Mouse (Mus musculus) neural tube, embryonic 12.5 days (tissue): Measurements from ENCODE around the gene Art2b. TPM values are rescaled to one million over a fixed set of nuclear protein-coding genes. Genes with fewer than 3 reads are reported as not detected.
"Not testable (repeated sequence)": the region's sequence is repeated elsewhere in the genome, so short reads cannot be mapped to it uniquely, and the experiment has no call there.

Experiments used
- ATAC-seq: fragments of 200-750 bp; cut with Nextera tagmentation; 2 replicates; pipeline ENCODE4 v1.8.0; 2017; ENCODE audit warnings: low read depth, mild to moderate bottlenecking, moderate TSS enrichment, moderate library complexity; ENCODE audit not compliant: low FRiP score
- H3K27ac ChIP-seq: fragments of 300-500 bp; sonication (generic); 2 replicates; pipeline ENCODE4 v1.5.1; 2016
- H3K27me3 ChIP-seq: fragments of 300-500 bp; sonication (generic); replicated peaks from 2 replicates; pipeline ENCODE4 v1.6.1; 2016; ENCODE audit warnings: mild to moderate bottlenecking
- H3K36me3 ChIP-seq: fragments of 300-500 bp; sonication (generic); 2 replicates; pipeline ENCODE4 v1.6.1; 2016; ENCODE audit warnings: mild to moderate bottlenecking
- H3K4me1 ChIP-seq: fragments of 300-500 bp; sonication (generic); 2 replicates; pipeline ENCODE4 v1.6.1; 2016
- H3K4me2 ChIP-seq: fragments of 300-500 bp; sonication (generic); replicated peaks from 2 replicates; pipeline ENCODE4 v1.6.1; 2016; ENCODE audit warnings: mild to moderate bottlenecking
- H3K4me3 ChIP-seq: fragments of 300-500 bp; sonication (generic); 2 replicates; pipeline ENCODE4 v1.5.1; 2016
- H3K9ac ChIP-seq: fragments of 300-500 bp; sonication (generic); 2 replicates; pipeline ENCODE4 v1.6.1; 2016; ENCODE audit warnings: mild to moderate bottlenecking
- H3K9me3 ChIP-seq: fragments of 300-500 bp; sonication (generic); 2 replicates; pipeline ENCODE4 v1.6.1; 2016; ENCODE audit warnings: mild to moderate bottlenecking
- WGBS: fragments of 180-500 bp; shearing (Covaris S2); methylation state at CpG from one replicate; pipeline ENCODE4 v1.1.7; 2016; 5-methylcytosine and 5-hydroxymethylcytosine counted together
- polyA plus RNA-seq: library from polyadenylated mRNA; unstranded; fragments of >200 nt; fragmentation: Nextera tagmentation; extraction: Ambion mirVana; gene quantifications from 2 replicates; pipeline ENCODE4 v1.2.1, GENCODE M21; 2016

Gene Art2b
- polyA plus RNA-seq: not detected in 2 replicates

DNA sequence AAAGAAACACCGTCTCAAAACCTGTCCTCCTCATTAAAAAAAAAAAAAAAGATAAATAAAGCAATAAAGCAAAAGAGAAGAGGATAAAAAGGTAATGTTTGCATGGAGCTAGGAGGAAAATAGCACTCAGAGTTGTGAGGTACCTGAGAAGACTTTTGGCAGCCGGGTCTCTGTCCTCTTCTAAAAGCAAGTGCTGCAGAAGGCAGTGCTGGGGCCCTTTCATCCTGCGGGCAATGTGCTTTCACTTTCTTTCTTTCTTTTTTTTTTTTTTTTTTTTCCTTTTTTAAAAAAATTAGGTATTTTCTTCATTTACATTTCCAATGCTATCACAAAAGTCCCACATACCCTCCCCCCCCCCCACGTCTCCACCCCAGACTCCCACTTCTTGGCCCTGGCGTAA, at the start of gene Art2b:
Gene Art2b (minus strand): TSS at position 193 of the 400 bp plus-strand sequence.
- WGBS: 85% methylated on average over 5 of the region's 5 CpGs
- Histone ChIP-seq H3K27ac (no peak within 1 kb of the TSS), H3K4me3 (no peak within 1 kb of the TSS), H3K9me3 (no peaks in the 10 kb centered on the region), H3K4me1 (no peaks in the 10 kb centered on the region), H3K27me3 (no peaks in the 10 kb centered on the region), H3K4me2 (no peak within 1 kb of the TSS), H3K36me3 (no peaks in the 10 kb centered on the region), H3K9ac (no peak within 1 kb of the TSS)
- ATAC-seq: no peak

DNA sequence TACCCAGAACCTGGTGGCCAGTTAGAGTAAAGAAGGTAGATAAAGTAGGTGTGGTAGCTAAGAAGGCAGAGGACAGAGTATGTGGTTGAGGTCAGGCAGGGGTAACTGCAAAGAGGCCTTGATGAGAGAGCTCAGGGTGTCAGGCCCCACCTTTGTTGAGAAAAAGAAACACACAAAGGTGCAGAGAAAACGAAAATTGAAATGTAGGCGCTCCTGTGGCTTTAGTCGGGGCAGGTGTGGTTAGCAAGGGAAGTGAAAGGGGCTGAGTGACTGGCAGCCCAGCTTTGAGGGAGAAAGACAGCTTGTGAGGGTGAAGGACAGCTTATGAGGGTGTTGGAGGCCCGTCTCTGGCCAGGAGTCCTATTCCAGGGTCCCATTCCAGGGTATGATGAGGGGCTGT, 49.1 kb upstream of the Art2b start:
- H3K9me3 ChIP-seq: no peaks in the 10 kb centered on the region
- 81% methylated on average over 4 of the region's 4 CpGs for WGBS
- no peak overlapping the region for H3K4me2 ChIP-seq
- no peak for ATAC-seq
- no peak overlapping the region for H3K9ac ChIP-seq
- H3K4me3 ChIP-seq: no peak overlapping the region
- no peaks in the 10 kb centered on the region for H3K27me3 ChIP-seq
- no peaks in the 10 kb centered on the region for H3K4me1 ChIP-seq
- no peak overlapping the region for H3K27ac ChIP-seq
- H3K36me3 ChIP-seq: no peaks in the 10 kb centered on the region

DNA sequence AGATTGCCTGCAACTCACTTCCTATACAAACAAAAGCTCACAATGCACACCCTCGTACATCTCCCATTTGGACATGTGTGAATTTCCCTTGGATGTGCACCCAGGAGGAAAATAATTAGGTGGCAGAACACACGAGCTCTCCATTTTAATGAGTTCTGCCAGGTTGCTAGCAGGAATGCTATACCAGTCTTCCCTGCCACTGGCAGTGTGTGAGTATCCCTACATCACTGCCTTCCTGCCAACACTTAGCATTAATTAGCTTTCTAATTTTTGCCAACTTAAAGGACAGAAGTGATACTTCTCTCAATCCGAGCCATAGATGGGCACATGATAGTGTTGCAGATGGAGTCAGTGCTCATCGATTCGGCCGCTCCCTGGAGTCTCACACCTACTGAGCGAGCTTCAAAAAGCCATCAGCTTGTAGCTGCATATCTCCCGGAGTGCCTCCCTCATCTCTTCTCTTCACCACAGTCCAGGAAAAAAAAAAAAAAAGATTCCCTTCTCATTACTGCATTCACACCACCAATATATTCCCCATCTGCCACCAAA, 48.3 kb upstream of the Art2b start:
- 80% methylated on average over 8 of the region's 8 CpGs for WGBS
- Histone ChIP-seq H3K9me3 (no peaks in the 10 kb centered on the region), H3K27me3 (no peaks in the 10 kb centered on the region), H3K4me2 (no peak overlapping the region), H3K36me3 (no peaks in the 10 kb centered on the region), H3K4me3 (no peak overlapping the region), H3K27ac (no peak overlapping the region), H3K4me1 (no peaks in the 10 kb centered on the region), H3K9ac (no peak overlapping the region)
- ATAC-seq: no peak

DNA sequence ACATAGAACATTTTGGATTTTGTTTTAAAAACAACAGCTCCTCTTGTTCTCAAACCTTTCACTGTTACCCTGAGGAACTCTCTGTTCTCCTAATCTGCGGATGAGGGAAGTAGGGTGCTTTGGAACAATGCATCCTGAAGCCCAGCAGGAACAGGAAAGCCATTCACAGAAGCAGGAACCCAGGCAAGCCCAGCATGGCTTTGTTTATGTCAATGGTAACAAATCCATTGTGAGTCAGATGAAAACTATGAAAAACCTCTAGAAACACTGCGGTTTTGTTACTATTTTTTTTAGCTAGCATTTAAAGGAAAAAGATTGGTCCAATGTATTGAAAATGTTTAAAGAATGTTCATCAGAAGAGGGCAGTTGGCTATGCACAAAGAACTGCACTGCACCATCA, 43.1 kb upstream of the Art2b start:
- 60% methylated on average over 2 of the region's 2 CpGs for WGBS
- no peak overlapping the region for H3K27ac ChIP-seq
- ATAC-seq: no peak
- no peaks in the 10 kb centered on the region for H3K9me3 ChIP-seq
- H3K9ac ChIP-seq: no peak overlapping the region
- H3K36me3 ChIP-seq: no peaks in the 10 kb centered on the region
- peaks cover 4% of the 10 kb centered on the region; the same call in 1 of the 2 replicates for H3K4me1 ChIP-seq
- H3K27me3 ChIP-seq: no peaks in the 10 kb centered on the region
- H3K4me2 ChIP-seq: no peak overlapping the region
- no peak overlapping the region for H3K4me3 ChIP-seq

DNA sequence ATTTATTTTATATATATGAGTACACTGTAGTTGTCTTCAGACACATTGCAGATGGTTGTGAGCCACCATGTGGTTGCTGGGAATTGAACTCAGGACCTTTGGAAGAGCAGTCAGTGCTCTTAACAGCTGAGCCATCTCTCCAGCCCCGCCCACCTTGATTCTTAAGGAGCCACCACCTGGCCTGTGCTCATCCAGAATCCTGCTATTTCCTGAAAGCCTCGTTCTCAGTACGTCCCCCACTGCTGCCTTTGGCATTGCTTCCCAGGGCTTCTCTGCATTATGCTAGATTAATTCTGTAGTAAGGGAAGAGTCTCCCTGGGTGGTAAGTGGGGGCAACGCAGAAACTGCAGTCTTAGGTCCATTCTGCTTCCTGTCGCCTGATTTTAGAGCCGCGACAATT, 41.8 kb upstream of the Art2b start:
- H3K4me1 ChIP-seq, H3K27me3 ChIP-seq, H3K9ac ChIP-seq, H3K27ac ChIP-seq, H3K9me3 ChIP-seq, H3K4me3 ChIP-seq, H3K4me2 ChIP-seq, H3K36me3 ChIP-seq, ATAC-seq: not testable (repeated sequence)
- 73% methylated on average over 7 of the region's 7 CpGs for WGBS

DNA sequence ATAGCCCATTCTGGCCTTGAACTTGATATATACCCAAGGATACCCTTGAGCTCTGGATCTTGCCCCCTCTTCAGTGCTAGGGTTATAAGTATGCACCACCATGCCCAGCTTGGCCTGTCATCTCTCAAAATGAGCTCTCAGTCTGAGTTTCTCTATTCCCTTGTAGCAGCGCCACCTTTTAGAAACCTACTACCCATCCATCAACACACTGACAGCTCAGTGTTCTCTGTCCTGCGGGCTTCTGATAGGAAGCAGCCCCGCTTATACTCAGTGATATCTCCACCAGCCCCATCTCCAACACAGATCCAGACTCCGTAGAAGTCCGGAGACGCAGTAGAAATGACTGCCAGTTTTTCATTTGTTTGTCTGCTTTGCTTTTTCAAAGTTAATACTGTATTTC, 38.9 kb upstream of the Art2b start:
- H3K9ac ChIP-seq: no peak overlapping the region
- H3K27ac ChIP-seq: no peak overlapping the region
- no peaks in the 10 kb centered on the region for H3K36me3 ChIP-seq
- H3K4me3 ChIP-seq: no peak overlapping the region
- H3K9me3 ChIP-seq: no peaks in the 10 kb centered on the region
- H3K27me3 ChIP-seq: no peaks in the 10 kb centered on the region
- peaks cover 8% of the 10 kb centered on the region; the same call in 1 of the 2 replicates for H3K4me1 ChIP-seq
- no peak for ATAC-seq
- 70% methylated on average over 6 of the region's 6 CpGs for WGBS
- no peak overlapping the region for H3K4me2 ChIP-seq

DNA sequence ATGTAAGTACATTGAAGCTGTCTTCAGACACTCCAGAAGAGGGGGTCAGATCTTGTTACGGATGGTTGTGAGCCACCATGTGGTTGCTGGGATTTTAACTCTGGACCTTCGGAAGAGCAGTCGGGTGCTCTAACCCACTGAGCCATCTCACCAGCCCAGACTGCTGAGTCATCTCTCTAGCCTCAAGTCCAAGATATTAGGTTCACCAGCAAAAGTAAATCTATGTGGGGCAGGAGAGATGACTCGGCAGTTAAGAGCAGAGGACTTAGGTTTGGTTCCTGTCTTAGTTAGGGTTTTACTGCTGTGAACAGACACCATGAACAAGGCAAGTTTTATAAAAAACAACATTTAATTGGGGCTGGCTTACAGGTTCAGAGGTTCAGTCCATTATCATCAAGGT, 36.5 kb upstream of the Art2b start:
- not testable (repeated sequence) for H3K36me3 ChIP-seq, H3K27ac ChIP-seq, H3K9me3 ChIP-seq, H3K4me1 ChIP-seq, ATAC-seq, H3K4me3 ChIP-seq, H3K27me3 ChIP-seq, H3K9ac ChIP-seq, H3K4me2 ChIP-seq
- WGBS: 88% methylated on average over 4 of the region's 4 CpGs

DNA sequence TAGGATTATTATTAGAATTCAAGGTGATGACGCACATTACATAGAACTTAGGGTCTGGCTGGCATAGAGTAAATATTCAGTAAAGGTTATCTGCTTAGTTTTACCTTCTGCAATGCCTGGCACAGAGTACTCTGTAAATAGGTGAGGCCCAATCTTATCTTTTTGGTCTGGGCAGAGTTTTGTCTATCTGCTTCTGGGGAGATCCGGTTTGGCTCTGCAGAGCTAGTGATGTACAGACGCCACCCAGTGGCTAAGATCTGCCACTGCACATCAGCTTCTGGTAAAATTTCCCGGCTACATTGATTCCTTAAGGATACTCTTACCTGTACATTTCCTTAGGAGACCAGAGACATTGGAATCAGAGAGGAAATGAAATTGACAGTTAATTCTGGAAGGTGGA, 35.0 kb upstream of the Art2b start:
- H3K9me3 ChIP-seq: no peaks in the 10 kb centered on the region
- ATAC-seq: no peak
- H3K27ac ChIP-seq: no peak overlapping the region
- WGBS: 29% methylated on average over 4 of the region's 4 CpGs
- no peak overlapping the region for H3K4me2 ChIP-seq
- H3K27me3 ChIP-seq: no peaks in the 10 kb centered on the region
- no peak overlapping the region for H3K4me3 ChIP-seq
- H3K9ac ChIP-seq: no peak overlapping the region
- H3K36me3 ChIP-seq: no peaks in the 10 kb centered on the region
- H3K4me1 ChIP-seq: peaks cover 8% of the 10 kb centered on the region; the same call in 1 of the 2 replicates

DNA sequence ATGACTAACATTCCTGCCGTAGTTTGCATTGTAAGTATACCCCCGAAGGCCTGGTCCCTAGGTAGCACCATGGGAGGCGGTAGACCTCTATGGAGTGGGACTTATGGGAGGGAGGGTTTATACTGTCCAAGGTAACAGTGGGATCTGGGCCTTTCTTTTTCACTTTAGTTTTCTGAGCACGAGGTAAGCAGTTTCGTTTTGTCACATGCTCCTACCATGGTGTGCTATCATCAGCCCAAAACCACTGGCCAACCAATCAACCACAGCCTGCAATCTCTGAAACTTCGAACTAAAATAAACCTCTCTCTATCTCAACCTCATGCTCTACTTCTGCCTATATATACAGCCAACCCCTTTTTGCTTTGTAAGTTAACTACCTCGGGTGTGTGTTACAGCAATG, 32.9 kb upstream of the Art2b start:
- H3K4me2 ChIP-seq: no peak overlapping the region
- WGBS: 84% methylated on average over 7 of the region's 7 CpGs
- no peak for ATAC-seq
- H3K9ac ChIP-seq: no peak overlapping the region
- no peaks in the 10 kb centered on the region for H3K9me3 ChIP-seq
- no peaks in the 10 kb centered on the region for H3K36me3 ChIP-seq
- H3K27me3 ChIP-seq: no peaks in the 10 kb centered on the region
- H3K4me1 ChIP-seq: 0 out of 2 replicates have a peak, but pooled peaks cover 4% of the 10 kb centered on the region
- no peak overlapping the region for H3K27ac ChIP-seq
- H3K4me3 ChIP-seq: no peak overlapping the region

DNA sequence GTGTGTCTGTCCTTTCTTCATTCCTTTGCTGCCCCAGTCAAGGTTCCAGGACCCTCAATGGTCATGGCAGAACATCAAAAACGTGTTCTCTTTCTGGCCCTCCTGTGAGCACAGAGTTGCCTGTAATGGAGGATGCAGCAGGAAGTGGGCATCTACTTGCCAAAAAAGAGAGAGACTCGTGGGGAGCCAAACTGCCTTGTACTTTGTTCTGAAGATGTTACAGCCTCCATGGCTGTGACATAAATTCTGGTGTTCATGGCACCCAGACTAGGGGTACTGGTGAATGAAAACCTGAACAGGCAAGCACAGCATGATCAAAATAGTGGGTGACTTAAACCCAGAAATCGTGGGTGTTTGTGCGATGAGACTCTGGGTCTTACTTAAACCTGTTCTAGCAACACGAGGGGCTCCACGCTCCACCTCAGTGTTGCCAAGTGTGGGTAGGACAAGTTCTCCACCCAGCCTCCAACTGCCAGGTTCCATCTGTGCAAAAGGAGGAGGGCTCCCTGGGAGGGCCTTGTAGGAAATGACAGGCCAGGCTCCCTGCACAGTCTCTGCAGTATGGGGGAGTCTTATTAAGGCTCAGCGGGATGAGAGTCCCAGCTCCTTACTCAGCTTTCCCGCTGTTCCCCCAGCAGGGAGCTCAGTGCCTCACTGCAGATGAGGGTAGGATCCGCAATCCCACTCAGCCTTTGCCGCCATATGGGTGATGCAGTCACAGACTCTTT, 32.2 kb upstream of the Art2b start:
- no peak overlapping the region for H3K4me3 ChIP-seq
- ATAC-seq: no peak
- no peak overlapping the region for H3K4me2 ChIP-seq
- no peaks in the 10 kb centered on the region for H3K36me3 ChIP-seq
- H3K27me3 ChIP-seq: no peaks in the 10 kb centered on the region
- H3K4me1 ChIP-seq: no peaks in the 10 kb centered on the region
- H3K27ac ChIP-seq: no peak overlapping the region
- no peaks in the 10 kb centered on the region for H3K9me3 ChIP-seq
- H3K9ac ChIP-seq: no peak overlapping the region
- WGBS: 67% methylated on average over 10 of the region's 10 CpGs

DNA sequence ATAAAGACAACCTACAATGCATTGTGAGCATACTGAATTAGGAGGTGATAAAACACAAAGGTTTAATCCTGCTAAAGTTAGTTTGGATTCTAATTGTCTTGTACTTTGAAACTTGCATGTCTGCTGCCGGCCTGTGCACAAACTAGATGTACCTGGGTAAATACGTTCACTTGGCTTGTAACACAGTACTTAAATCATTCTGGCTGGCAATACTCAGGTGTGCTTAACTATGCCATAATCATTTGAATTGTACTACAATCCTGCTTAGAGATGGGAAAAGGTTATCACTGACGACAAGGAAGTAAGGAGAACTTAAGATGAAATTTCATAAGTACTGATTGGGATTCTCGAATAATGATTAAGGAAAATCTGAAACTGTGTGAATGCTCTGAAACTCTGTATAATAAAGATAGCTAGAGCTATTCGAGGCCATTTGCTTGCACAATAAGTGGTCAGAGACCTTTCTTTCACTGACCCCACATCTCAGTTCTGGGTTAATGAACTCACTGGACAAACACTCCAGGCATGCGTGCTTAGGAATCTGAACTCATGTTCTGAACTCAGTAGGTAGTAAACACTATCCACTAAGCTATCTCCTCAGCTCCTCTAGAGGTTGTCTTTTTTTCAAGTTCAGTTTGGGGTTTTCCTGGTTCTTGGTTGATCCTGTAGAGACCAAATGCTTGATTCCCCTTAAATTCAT, 30.9 kb upstream of the Art2b start:
- no peaks in the 10 kb centered on the region for H3K4me1 ChIP-seq
- 81% methylated on average over 6 of the region's 6 CpGs for WGBS
- H3K27me3 ChIP-seq: no peaks in the 10 kb centered on the region
- H3K9ac ChIP-seq: no peak overlapping the region
- no peak overlapping the region for H3K27ac ChIP-seq
- H3K9me3 ChIP-seq: no peaks in the 10 kb centered on the region
- no peak for ATAC-seq
- H3K36me3 ChIP-seq: no peaks in the 10 kb centered on the region
- no peak overlapping the region for H3K4me2 ChIP-seq
- H3K4me3 ChIP-seq: no peak overlapping the region

DNA sequence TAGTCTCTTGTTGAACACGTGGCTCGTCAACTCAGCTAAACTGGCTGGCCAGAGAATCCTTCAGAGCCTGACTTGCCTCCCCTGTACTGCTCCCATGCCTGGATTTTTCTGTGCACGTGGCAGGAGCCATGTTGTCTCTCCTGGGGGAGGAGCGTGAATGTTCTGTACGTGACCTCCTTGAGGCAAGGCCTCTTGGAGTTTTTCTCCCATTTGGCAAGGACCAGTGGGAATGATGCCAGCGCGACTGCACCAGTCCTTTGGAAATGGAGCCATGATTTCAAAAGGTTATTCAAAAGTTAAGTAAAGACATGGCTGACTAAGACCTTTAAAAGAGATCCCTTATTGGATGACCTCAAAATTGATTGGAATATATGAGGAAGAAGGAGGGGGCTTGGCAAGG, 30.0 kb upstream of the Art2b start:
- Histone ChIP-seq H3K4me1 (no peaks in the 10 kb centered on the region), H3K4me3 (no peak overlapping the region), H3K9me3 (no peaks in the 10 kb centered on the region), H3K27me3 (no peaks in the 10 kb centered on the region), H3K4me2 (no peak overlapping the region), H3K27ac (no peak overlapping the region), H3K9ac (no peak overlapping the region), H3K36me3 (no peaks in the 10 kb centered on the region)
- WGBS: 80% methylated on average over 7 of the region's 7 CpGs
- no peak for ATAC-seq
